Mouse (Mus musculus) cerebellum, postnatal 4 days (tissue): Measurements from ENCODE around the gene Hist1h1a.
"Not testable (repeated sequence)": the region's sequence is repeated elsewhere in the genome, so short reads cannot be mapped to it uniquely, and the experiment has no call there.

Experiments
- DNase-seq, 2 experiments: peaks; one replicate each; pipeline ENCODE4 v3.0.0; 2022; ENCODE audit warnings: low spot score in 2 of 2, mixed read lengths in 1 of 2

The Hist1h1a gene

DNA sequence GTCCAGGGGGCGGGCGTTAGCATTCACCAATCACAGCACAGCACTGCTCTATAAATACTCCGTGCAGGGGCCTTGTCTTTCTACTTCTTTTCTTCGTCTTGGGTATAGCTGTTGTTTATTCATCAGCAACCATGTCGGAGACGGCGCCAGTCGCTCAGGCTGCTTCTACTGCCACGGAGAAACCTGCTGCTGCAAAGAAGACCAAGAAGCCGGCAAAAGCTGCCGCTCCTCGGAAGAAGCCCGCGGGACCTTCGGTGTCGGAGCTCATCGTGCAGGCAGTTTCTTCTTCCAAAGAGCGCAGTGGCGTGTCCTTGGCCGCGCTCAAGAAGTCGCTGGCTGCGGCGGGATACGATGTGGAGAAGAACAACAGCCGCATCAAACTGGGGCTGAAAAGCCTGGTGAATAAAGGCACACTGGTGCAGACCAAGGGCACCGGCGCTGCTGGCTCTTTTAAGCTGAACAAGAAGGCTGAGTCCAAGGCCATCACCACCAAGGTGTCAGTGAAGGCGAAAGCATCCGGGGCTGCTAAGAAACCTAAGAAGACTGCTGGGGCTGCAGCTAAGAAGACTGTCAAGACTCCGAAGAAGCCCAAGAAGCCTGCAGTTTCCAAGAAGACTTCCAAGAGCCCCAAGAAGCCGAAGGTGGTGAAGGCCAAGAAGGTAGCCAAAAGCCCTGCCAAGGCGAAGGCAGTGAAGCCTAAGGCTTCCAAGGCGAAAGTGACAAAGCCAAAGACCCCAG lies at the start of gene Hist1h1a:
TSS of gene Hist1h1a (plus strand) at position 81 of the 738 bp plus-strand sequence.
- peak; percentile 61 to 76 for DNase-seq

DNA sequence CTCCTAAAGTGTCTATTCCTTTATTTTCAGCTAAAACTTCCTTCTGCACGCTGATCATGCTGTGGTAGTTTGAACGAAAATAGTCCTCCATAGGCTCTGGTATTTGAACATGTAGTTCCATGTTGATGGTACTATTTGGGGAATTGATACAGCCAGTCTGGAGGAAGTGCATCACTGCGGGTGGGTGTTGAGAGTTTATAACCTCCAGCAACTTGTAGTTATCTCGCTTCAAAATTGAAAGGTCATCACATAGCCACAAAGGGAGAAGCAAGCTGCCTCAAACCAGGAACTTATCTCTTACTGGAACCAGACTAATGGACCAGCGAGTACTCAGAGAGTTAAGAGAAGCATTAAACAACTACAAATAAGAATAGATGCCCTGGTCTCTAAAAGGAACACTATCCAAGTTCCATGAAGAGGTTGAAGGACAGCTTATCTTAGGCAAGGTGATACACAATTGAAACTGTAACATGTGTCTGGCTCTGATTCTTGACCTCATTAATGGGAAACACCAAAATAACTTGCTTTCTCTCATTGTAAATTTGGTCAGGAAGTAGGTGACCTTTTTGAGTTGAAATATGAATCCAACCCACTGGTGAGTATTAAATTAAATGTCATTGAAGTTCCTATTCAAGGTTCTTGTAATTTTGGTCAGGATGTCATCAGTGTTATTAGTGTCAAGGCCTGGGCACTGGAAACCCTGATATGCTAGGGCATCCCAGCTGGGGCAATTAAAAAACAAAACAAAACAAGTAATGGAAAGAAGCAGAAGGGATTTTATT lies 47.0 kb upstream of the Hist1h1a start:
- DNase-seq: no peak

DNA sequence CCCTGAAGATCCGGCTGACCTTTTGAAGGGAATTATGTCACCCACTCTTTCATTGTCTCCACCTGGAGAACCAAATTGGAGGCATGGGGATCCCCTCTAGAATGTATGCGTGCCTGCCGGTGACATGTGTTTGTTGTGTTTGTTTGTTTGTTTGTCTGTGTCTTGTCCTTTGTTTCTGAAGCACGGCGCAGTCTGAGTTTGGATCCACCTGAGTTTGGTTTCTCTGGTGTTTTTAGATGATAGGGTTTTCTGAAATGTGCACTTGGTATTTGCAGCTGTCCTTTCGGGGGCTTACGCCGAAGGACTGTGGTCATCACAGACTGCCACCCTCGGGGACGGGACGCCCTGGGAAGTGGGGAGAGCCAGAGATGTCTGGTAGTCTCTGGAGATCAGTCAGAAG lies 46.3 kb upstream of the Hist1h1a start:
- DNase-seq: no peak

DNA sequence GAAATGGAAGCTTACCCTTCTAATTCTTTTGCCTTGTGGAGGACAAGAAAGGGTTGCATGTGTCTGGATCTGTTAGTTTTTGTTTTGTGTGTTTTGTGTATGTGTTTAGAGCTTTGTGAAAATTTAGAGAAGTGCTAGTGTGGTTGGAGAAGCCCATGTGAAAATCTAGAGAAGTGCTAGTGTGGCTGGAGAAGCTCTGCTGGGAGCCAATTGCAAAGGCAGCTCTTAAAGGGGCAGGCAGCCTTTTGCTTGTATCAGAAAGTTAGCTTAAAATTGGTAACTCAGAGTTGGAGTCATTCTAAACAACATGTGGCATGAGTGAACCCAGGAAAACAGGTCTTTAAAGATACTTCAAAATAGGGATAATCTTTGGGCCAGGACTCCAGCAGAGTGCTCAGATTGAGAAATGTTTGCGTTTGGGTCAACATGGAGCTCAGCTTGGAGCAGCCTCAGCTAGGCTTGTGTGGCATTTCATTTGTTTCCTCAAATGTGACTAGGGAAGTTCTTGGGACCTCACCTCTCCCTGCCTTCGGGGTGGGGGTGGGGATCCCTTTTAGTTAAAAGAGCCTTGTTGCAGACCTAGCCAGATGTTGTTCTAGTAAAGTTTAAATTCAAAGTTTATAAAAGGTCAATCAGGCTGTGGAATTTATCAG lies 45.7 kb upstream of the Hist1h1a start:
- DNase-seq: not testable (repeated sequence)

DNA sequence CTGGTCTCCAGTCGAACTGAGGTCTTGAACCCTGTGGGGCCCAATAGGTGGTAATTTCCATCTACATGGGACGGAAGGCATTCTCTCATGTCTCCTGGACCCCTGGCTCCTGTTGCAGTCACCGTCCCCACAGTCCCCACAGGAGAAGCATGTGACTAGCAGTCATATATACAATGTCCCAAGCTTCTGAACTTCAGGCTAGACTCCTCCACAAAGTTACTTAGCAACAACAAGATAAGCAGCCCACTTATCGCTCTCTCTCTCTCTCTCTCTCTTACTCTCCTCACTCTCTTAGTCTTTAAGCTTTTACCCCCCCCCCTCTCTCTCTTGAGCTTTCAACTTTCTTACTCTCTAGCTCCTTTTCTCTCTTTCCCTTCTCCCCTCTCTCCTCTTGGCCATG lies 39.2 kb upstream of the Hist1h1a start:
- no peak for DNase-seq

DNA sequence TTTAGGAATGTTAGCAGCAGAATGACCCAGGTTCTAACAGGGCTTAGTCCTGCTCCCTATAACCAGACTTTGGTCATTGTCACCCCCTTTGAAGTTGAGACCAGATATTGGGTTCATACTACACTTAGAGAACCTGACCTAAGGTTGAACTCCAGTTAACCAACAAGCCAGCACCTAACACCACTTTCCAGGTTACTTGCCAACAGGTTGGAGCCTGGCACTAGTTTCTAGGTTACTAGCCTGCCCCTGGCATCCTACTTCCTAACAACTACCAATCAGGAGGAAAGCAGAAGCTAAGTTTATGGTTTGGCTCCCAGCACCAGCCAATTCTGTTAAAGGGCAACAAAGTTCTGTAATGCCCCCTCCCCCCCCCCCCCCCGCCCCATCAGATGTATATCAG lies 38.3 kb upstream of the Hist1h1a start:
- DNase-seq: no peak

DNA sequence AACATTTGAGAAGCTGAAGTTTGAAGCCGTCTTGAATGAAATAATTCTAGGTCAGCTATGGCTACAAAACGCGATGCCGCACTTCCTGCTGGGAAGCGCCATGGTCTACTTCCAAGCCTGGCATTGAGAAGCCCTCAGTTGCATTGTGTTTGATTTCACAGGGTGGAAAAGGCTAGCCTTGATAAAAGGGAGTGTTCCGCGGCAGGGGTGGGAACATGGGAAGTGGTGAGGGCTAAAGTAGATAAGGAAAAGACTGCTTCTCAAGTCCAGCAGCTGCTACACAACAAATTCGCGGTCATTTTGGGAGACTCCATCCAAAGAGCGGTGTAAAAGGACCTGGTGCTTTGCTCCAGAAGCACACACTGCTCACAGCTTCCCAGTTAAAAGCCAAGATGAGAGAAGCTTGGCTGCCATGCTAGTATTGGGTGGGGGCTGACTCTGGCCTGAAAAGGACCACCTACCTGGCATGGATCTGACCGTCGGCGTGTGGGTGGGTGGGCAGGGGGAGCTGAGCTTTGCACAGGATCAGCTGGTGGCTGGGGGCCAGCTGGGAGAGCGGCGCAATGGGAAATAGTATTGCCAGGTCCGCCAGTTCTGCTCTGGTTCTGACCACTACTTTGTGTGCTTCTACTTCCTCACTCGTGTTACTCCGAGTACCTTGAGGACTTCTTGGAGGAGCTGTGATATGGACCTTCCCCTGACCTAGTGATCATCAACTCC lies 34.8 kb upstream of the Hist1h1a start:
- DNase-seq: no peak

DNA sequence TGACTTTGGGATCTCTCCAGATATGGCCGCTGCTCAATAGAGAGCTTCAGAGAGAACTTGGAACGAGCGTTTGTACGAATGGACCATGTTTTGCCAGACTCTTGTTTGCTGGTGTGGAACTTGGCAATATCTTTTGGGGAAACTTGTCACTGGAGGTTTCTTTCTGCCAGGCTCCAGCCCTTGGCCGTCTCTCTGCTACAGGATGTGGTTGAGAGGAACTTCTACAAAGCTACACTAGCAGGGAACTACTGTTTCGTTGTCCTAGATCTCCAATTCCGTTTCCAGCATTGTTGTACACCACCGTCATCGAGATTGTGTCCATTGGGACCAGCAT lies 34.3 kb upstream of the Hist1h1a start:
- no peak for DNase-seq

DNA sequence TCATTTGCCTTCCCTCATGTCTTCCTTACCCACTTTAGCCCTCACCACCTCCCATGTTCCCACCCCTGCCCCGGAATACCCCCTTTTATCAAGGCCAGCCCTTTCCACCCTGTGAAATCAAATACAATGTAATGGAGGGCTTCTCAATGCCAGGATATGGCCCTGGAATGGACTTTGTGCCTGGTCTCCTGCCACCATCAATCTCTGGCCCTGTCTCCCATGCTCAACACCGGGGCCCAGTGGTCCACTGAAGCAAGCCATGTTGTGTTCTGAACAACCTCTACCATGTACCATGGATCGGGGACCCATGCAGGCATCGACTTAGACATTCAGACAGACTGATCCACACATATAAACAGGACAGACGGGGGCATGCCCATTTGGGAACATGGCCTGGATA lies 33.8 kb upstream of the Hist1h1a start:
- DNase-seq: no peak

DNA sequence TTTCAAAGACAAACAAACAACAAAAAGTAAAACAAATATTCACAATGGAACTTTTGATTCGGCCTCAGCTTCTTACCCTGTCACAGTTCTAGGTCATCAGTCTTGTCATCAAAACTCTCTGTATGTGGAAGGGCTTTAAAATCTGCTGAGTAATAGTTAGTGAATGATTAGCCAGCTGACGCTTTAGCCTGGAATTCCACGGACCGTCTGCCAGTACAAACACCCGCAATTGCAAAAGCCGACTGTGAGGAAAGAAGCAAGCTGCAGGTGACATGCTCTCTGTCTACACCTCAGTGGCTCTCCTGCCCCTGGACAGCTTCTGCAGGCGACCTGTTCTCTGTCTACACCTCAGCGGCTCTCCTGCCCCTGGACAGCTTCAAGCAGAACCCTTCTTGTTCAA lies 33.0 kb upstream of the Hist1h1a start:
- DNase-seq: no peak

DNA sequence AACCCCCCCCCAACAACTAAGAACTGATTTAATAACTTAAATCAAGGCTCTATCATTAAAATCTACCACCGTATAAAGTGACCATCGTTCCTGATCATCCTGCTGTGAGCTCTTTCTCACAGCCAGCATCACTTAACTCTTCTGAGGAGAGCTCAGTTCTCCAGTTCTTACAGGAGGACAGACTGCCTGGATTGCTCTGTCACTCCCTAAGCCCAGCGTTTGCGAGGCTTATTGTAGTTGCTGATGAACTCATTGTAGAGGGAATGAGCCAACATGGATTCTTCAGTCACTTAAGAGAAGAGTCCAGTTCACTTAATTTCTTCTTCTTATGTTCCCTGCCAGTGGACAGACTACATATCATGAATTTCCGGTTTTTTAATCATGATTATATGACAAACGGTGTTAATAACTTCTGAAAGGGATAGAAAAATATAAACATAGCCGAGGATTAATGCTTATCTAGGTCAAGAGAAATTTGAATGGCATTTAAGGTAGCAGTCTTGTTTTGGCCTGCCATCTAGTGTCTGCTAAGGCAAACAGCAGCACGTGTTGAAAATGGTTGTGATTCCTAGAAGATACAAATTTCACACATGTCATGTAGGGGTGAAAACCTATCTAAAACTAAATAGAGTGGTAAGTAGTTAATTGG lies 31.2 kb upstream of the Hist1h1a start:
- no peak for DNase-seq

DNA sequence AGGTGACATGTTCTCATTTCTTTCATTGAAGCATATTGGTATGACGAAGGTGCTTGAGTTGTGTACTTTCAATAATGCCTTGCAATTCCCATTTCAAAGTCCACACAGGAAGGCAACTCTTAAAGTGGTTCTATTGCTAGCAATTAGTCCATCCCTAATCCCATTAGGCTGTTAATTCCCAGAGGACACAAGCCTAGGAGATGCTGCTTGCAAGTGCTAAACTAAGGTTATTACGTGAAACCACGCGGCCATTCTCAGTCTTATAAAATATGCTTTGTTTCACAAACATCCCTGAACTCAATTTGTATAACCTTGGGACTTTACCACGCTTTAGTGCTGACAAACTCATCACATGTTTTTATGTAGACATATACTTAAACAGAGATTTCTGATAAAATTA lies 26.4 kb upstream of the Hist1h1a start:
- DNase-seq: no peak

DNA sequence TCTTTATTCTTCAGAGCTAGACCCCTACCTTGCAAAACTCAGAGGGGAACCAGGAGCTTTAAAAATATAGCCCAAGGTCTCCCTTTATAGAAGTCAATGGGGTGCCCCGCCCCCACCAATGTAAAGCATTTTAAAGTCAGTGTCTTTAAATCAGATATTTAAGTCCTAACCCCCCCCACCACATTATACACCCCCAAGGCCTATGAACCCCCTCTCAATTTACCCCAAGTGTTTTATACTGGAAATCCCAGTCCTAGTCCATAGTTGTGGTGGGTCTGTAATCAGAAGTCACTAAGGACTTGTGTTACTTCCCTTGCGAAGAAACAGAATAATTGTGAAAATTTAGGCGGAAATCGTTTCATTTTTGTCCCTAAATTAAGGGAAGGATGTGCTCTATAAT lies 25.4 kb upstream of the Hist1h1a start:
- no peak for DNase-seq

DNA sequence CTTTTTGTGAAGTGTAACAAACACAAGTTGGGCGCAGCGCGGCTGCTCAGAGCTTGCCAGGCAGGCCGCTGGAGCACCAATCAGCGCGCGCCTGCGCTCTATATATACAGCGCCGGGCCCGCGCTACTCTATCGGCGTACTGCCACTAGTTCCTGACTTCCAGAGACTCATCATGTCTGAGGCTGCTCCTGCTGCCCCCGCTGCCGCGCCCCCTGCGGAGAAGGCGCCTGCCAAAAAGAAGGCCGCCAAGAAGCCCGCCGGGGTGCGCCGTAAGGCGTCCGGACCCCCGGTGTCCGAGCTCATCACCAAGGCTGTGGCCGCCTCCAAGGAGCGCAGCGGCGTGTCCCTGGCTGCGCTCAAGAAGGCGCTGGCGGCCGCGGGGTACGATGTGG lies 24.8 kb upstream of the Hist1h1a start, which contains the start of gene Hist1h1c:
TSS of gene Hist1h1c (plus strand) at position 132 of the 392 bp plus-strand sequence.
- peak; percentile 65 to 88 for DNase-seq

DNA sequence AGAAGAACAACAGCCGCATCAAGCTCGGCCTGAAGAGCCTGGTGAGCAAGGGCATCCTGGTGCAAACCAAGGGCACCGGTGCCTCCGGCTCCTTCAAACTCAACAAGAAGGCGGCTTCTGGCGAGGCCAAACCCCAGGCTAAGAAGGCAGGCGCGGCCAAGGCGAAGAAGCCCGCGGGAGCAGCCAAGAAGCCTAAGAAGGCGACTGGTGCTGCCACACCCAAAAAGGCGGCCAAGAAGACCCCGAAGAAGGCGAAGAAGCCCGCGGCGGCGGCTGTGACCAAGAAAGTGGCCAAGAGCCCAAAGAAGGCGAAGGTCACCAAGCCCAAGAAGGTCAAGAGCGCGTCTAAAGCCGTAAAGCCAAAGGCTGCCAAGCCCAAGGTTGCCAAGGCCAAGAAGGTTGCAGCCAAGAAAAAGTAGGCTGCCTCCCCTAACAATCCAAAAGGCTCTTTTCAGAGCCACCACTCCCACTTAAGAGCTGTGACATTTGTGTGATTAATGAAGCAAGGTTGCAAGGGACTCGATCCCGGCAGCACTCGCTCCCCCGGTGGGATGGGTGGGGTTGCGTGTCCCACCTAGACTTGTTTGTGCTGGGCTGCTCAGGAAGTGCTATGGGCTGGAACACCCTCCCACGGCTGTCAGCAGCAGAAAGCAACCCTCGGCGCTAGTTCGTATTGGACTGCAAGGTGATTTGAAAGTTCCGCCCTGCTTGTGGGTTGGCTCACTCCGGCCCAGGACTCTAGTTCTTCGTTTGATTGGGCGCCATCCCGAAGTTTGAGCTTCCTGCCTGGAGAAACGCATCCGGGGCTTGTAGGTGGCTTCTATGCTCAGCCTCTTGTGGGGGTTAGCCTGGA lies 24.2 kb upstream of the Hist1h1a start:
- DNase-seq: peak; percentile 65 to 80

DNA sequence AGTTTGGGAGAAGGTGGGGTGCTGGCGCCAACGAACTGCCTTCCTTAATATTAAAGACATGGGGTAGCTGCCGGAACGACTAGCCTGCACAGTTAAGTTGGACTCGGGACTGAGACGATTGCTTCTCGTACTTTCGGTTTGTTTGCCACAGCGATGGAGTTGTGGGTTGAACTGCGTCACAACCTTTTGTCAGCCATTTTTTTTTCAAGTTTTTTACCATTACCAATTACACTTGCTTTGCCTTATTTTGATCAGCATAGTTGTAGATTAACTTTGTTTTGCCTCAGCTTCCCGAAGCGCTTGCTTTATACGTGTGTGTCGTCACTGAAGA lies 23.6 kb upstream of the Hist1h1a start:
- DNase-seq: no peak

DNA sequence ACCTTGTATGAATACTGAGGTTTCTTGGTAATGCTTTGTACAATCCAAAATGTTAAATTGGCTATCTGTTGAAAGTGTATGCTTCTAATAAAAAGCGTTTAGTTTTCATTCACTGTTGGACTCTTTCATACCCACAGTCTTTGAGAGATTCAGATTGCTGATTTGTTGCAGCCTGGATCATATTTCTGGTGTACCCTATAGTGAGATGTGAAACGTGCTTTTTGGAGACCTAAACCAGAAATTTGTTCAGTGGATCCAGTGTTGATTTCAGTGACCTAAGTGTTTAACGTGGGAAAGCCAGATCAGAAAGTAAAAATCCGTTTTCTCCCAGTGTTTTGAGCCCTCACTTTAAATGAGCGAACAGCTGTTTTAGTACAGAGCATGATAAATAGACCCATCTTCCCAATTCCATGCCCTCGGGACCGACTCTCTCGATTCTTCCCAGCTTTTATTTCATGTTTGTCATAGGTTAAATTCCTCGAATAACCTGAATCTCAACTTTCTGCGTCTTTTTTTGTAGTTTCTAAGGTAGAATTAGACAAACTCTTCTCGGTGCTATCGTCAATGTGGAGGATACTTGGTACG lies 23.1 kb upstream of the Hist1h1a start:
- DNase-seq: no peak

DNA sequence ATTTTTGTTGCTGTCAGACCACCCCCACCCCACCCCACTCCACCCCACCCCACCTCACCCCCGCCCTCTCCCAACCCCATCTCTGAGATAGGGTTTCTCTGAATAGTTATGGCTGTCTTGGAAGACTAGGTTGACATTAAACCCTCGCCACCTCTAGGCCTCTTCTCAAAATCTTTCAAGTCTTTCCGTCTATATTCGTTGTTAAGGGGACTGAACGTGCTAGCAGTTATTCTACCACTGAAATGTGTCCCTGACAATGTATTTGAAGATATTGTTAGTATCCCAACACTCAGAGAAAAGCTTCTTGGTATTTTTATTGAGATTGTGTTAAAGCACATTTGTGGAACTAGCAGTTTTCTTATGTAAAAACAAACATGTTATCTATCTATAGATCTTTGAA lies 22.6 kb upstream of the Hist1h1a start:
- DNase-seq: no peak

DNA sequence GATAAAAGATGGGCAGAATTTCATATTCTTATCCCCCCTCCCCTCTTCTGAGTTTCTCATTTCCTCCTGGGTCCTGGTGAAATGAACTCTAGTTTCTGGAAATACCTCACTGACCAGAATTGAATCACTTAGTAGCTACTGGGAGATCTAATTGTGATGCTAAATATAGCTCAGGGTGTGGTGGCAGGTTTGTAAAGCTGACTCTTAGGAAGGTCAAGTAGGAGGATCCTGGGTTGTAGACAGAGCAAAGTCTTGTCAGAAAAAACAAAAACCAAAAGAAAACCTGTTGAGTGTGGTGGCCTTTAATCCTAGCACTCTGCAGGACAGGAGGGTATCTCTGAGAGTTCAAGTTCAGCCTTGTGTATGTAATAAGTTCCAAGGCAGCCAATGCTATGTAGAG lies 21.5 kb upstream of the Hist1h1a start:
- no peak for DNase-seq

DNA sequence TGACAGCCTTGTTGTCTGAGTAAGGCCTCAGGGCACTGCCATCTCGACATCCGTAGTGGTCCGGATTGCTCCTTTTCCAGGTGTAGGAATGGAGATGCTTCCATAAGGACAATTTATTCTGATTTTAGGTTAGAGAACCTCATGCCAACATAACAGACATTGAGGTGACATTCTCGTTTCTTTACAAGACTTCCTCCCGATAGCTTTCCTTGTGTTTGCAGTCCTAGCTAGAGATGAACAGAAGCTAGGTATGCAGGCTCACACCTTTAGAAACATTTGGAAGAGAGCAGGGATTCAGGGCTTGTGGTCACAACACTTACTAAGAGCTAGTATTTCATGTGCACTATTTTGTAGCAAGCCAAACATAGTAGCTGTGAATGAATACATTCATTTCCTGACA lies 20.3 kb upstream of the Hist1h1a start:
- DNase-seq: no peak

DNA sequence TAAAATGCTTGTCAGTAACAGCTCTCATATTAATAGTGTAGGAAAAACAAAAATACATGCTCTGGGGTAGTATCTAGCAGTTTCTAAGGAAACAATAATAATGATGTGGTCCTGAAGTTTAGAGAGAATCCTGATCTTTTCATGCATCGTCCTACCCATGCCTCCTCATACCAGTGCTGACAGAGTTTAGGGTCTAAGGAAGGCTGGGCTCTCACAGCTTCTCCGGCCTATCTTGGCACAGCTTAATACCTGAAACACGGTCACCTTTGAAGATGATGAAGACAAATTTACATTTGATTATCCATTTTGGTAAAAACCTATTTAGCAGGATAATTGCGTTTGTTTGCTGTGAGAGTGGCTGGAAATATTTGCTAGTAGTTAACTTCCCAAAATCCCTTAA lies 19.5 kb upstream of the Hist1h1a start:
- DNase-seq: no peak
